Mouse (Mus musculus): ENCODE results near the gene Ppp1r14c. TPM values are rescaled to one million over a fixed set of nuclear protein-coding genes. Genes with fewer than 3 reads are reported as not detected.
A peak's percentile ranks its signal among the peaks of the same experiment; 100 is the strongest.

The Ppp1r14c gene
- 189 and 199 TPM in 2 replicates for polyA plus RNA-seq (2015; fragmentation: Nextera tagmentation; extraction: Ambion mirVana)

- H3K36me3 ChIP-seq: peaks cover 12% of the 10 kb centered on the region
- WGBS: under 1% methylated on average over 74 of the region's 74 CpGs
- H3K4me3 ChIP-seq: peak within 1 kb of the TSS; percentile 90
- no peaks in the 10 kb centered on the region for H3K9me3 ChIP-seq
- H3K4me1 ChIP-seq: peaks cover 28% of the 10 kb centered on the region
- peak within 1 kb of the TSS; percentile 89 for H3K27ac ChIP-seq (replicated peaks)
- peak within 1 kb of the TSS; percentile 95 for H3K9ac ChIP-seq
- peak within 1 kb of the TSS; percentile 80 for H3K4me2 ChIP-seq
- no peaks in the 10 kb centered on the region; the same call in 1 of the 2 replicates for H3K27me3 ChIP-seq (replicated peaks)
- peak; percentile 76 for ATAC-seq (ENCODE audit: extremely low read depth, insufficient number of reproducible peaks, low FRiP score, low TSS enrichment)
Measured at GRCm38 (mm10) chr10:3366036-3366869, at the start of gene Ppp1r14c. TSS of gene Ppp1r14c (plus strand) at chr10:3366057.

DNA sequence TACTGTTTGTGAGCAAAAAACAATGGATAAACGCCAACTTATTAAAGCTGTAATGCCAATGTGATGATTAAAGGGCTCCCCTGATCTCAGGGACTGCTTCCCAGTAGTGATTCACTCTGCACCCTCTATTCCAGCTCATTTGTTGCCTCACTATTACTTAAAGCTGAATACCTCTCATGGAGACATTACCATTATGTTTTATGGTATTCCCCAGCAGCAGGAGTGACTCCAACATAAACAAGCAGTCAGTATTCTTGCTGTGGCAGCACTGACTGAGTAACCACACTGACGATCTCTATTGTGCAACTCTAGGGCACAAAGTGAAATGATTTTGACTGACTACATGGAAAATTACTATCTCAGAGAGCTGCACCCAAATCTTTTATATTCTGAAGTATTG is 44.5 kb upstream of the Ppp1r14c start:
- no peak overlapping the region for H3K4me3 ChIP-seq
- H3K4me2 ChIP-seq: no peak overlapping the region
- no peak overlapping the region for H3K9ac ChIP-seq
- no peak for ATAC-seq (ENCODE audit: extremely low read depth, insufficient number of reproducible peaks, low FRiP score, low TSS enrichment)
- H3K36me3 ChIP-seq: no peaks in the 10 kb centered on the region
- no peaks in the 10 kb centered on the region for H3K4me1 ChIP-seq
- no peak overlapping the region for H3K27ac ChIP-seq (replicated peaks)
- H3K27me3 ChIP-seq (replicated peaks): no peaks in the 10 kb centered on the region
- 73% methylated on average over 2 of the region's 2 CpGs for WGBS
- peaks cover 5% of the 10 kb centered on the region; the same call in 1 of the 2 replicates for H3K9me3 ChIP-seq

DNA sequence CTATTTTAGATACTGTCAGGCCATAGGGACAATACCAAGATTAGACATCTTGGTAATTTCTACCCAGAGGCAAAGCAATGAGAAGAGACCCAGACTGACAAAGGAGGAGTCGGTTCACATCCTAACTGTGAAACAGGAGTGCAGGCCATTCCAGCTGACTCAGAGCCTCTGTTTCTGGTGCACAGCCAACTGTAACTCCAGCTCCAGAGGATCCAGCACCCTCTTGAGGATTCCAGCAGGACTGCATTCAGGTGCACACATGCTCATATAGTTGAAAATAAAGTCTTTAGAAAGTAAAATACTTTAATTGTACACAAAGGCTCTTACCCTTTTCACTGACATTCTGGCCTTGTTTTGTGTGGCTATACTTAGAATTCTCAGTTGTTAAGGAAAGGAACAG is 40.4 kb upstream of the Ppp1r14c start:
- no peak overlapping the region for H3K4me2 ChIP-seq
- H3K27ac ChIP-seq (replicated peaks): no peak overlapping the region
- H3K36me3 ChIP-seq: no peaks in the 10 kb centered on the region
- ATAC-seq (ENCODE audit: extremely low read depth, insufficient number of reproducible peaks, low FRiP score, low TSS enrichment): no peak
- H3K4me1 ChIP-seq: no peaks in the 10 kb centered on the region
- WGBS: 68% methylated on average over 1 of the region's 1 CpGs
- no peak overlapping the region for H3K9ac ChIP-seq
- no peaks in the 10 kb centered on the region for H3K27me3 ChIP-seq (replicated peaks)
- H3K9me3 ChIP-seq: peaks cover 5% of the 10 kb centered on the region; the same call in 1 of the 2 replicates
- no peak overlapping the region for H3K4me3 ChIP-seq

- Histone ChIP-seq H3K4me3 (no peak overlapping the region), H3K9ac (no peak overlapping the region), H3K27ac (replicated peaks) (no peak overlapping the region), H3K27me3 (replicated peaks) (no peaks in the 10 kb centered on the region), H3K4me2 (no peak overlapping the region), H3K9me3 (no peaks in the 10 kb centered on the region; the same call in 1 of the 2 replicates), H3K4me1 (peaks cover 37% of the 10 kb centered on the region), H3K36me3 (no peaks in the 10 kb centered on the region)
- 24% methylated on average over 3 of the region's 3 CpGs for WGBS
- no peak for ATAC-seq (ENCODE audit: extremely low read depth, insufficient number of reproducible peaks, low FRiP score, low TSS enrichment)
Measured at GRCm38 (mm10) chr10:3332880-3333279, 33.0 kb upstream of the Ppp1r14c start.

DNA sequence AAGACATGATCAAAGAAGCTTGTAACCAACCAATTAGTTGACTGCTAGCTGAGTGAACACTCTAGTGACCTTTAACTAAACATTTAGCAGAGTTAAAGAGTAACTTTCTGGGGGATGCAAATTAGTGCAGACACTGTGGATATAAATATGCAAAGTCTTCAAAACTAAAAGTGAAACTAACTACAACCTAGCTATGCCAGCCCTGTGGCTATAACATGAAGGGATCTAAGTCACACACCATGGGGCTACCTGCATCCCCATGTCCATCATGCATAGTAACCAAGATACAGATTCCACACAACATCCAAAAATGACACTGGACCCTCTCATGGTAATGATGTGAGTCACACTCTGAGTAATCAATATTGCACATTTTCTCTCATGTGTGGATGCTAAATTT is 31.3 kb upstream of the Ppp1r14c start:
- H3K9ac ChIP-seq: no peak overlapping the region
- H3K4me3 ChIP-seq: no peak overlapping the region
- no peaks in the 10 kb centered on the region; the same call in 1 of the 2 replicates for H3K9me3 ChIP-seq
- no peaks in the 10 kb centered on the region for H3K27me3 ChIP-seq (replicated peaks)
- no peak for ATAC-seq (ENCODE audit: extremely low read depth, insufficient number of reproducible peaks, low FRiP score, low TSS enrichment)
- H3K4me1 ChIP-seq: peaks cover 45% of the 10 kb centered on the region
- H3K36me3 ChIP-seq: no peaks in the 10 kb centered on the region
- no peak overlapping the region for H3K4me2 ChIP-seq
- H3K27ac ChIP-seq (replicated peaks): no peak overlapping the region

DNA sequence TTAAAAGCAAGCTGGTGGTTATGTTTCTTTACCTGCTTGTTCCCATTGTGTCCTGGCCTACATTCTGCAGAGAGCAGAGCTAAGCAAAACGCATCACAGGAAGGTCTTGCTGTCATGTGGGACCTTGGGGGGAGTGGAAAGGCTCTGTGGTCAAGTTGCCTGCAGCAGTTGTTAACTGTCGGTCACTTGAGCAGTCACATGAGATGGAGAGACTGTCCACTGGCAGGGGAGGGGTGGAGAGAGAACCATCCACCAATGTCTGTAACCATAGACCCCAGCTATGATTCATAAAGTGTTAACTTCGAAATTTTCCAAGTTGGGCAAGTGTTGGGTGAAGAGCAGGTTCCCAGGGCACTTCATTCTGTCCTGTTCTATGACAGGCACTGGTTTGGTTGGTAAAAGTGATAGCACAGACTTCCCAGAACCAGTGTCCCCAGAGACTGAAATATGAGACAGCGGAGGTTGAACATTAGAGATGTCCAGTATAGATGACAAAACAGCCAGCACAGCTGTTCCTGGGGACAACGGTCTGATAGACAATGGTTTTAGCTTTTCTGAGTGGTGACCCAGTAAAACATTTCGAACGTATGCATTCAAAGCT is 29.0 kb upstream of the Ppp1r14c start:
- H3K36me3 ChIP-seq: no peaks in the 10 kb centered on the region
- peak overlapping the region; percentile 96 for H3K27ac ChIP-seq (replicated peaks)
- H3K9me3 ChIP-seq: no peaks in the 10 kb centered on the region
- no peak overlapping the region for H3K4me3 ChIP-seq
- H3K9ac ChIP-seq: no peak overlapping the region
- 27% methylated on average over 7 of the region's 7 CpGs for WGBS
- peaks cover 52% of the 10 kb centered on the region for H3K4me1 ChIP-seq
- no peak for ATAC-seq (ENCODE audit: extremely low read depth, insufficient number of reproducible peaks, low FRiP score, low TSS enrichment)
- no peaks in the 10 kb centered on the region for H3K27me3 ChIP-seq (replicated peaks)
- H3K4me2 ChIP-seq: peak overlapping the region; percentile 49

DNA sequence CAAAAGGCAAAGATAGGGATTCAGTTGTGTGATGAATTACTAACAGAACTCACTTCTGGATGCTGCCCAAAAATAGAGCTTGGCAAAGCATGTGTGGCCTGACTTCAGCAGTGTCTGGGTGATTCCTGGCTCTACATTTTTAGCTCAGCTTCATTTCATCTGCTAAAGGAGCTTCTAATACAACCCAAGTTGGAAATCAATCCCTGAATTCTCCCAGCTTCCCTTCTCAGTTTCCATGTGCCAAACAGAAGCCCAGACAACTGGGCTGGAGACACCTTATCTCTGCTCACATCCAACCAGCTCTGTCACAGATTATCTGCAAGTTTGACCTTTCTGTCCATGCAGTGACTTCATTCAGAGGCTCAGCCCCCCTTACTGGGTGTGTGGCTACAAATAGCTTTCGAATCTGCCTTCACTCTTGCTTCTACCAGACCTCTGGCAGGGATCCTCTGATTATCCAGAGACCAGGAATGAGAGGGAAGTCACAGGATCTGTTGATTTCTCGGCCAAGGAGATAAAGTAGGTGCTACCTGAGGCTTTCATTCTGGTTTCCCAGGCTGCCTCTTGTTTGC is 28.4 kb upstream of the Ppp1r14c start:
- H3K27me3 ChIP-seq (replicated peaks): no peaks in the 10 kb centered on the region
- peak overlapping the region; percentile 96 for H3K27ac ChIP-seq (replicated peaks)
- peak; percentile 59; the same call in 1 of the 2 replicates for ATAC-seq (ENCODE audit: extremely low read depth, insufficient number of reproducible peaks, low FRiP score, low TSS enrichment)
- peaks cover 52% of the 10 kb centered on the region for H3K4me1 ChIP-seq
- no peaks in the 10 kb centered on the region for H3K36me3 ChIP-seq
- H3K9me3 ChIP-seq: no peaks in the 10 kb centered on the region
- WGBS: 6% methylated on average over 2 of the region's 2 CpGs
- H3K4me2 ChIP-seq: peak overlapping the region; percentile 49
- H3K4me3 ChIP-seq: no peak overlapping the region
- H3K9ac ChIP-seq: peak overlapping the region; percentile 34; the same call in 1 of the 2 replicates

DNA sequence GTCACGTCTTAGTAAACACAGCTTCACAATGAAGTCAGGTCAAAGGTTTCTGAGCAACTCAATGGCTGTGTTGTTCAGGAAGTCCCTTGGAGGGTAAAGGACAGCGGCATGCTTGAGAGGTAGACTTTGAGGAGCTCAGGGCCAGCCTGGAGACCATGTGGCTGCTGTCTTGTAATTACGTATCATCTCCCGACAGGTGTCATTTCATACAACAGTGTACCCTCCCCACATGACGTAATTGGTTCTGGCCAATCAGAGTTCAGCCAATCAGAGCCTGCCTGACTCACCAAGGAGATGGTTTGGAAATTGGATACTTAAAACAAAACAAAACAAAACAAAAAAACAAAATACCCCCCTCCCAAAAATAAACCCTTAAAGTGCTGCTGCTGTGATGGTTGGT is 20.2 kb upstream of the Ppp1r14c start:
- H3K27ac ChIP-seq (replicated peaks): no peak overlapping the region
- WGBS: 60% methylated on average over 5 of the region's 5 CpGs
- H3K9me3 ChIP-seq: no peaks in the 10 kb centered on the region
- H3K4me1 ChIP-seq: peaks cover 8% of the 10 kb centered on the region
- no peak overlapping the region for H3K4me3 ChIP-seq
- H3K4me2 ChIP-seq: no peak overlapping the region
- no peaks in the 10 kb centered on the region for H3K27me3 ChIP-seq (replicated peaks)
- ATAC-seq (ENCODE audit: extremely low read depth, insufficient number of reproducible peaks, low FRiP score, low TSS enrichment): no peak
- no peak overlapping the region for H3K9ac ChIP-seq
- H3K36me3 ChIP-seq: no peaks in the 10 kb centered on the region

DNA sequence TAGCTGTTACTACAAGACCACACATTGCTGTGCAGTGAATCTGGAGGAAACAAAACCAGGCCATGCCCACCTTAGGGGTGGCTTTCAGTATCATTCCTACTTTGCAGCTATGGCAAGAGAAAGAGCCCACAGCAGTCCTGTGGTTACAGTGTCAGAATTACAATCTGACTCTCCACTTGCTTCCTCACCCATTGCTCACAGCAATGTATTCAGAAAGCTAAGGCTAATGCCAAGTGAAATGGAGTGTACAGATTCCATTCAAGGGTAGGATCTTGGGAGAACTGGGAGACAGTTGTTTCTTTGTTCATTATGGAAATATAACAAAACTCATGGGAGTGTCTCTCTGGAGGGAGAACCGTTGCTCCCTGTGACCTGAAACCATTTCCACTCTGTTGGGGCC is 6.3 kb upstream of the Ppp1r14c start:
- ATAC-seq (ENCODE audit: extremely low read depth, insufficient number of reproducible peaks, low FRiP score, low TSS enrichment): no peak
- Histone ChIP-seq H3K27ac (replicated peaks) (no peak overlapping the region), H3K4me2 (no peak overlapping the region), H3K9ac (no peak overlapping the region), H3K36me3 (no peaks in the 10 kb centered on the region), H3K9me3 (no peaks in the 10 kb centered on the region), H3K4me1 (peaks cover 4% of the 10 kb centered on the region; the same call in 1 of the 2 replicates), H3K27me3 (replicated peaks) (no peaks in the 10 kb centered on the region), H3K4me3 (no peak overlapping the region)
- 73% methylated on average over 1 of the region's 1 CpGs for WGBS

- WGBS: 33% methylated on average over 5 of the region's 5 CpGs
- H3K27ac ChIP-seq (replicated peaks): peak overlapping the region; percentile 89
- H3K27me3 ChIP-seq (replicated peaks): no peaks in the 10 kb centered on the region; the same call in 1 of the 2 replicates
- ATAC-seq (ENCODE audit: extremely low read depth, insufficient number of reproducible peaks, low FRiP score, low TSS enrichment): no peak
- H3K9me3 ChIP-seq: no peaks in the 10 kb centered on the region
- peak overlapping the region; percentile 80 for H3K4me2 ChIP-seq
- H3K4me1 ChIP-seq: peaks cover 24% of the 10 kb centered on the region
- peak overlapping the region; percentile 90 for H3K4me3 ChIP-seq
- H3K9ac ChIP-seq: peak overlapping the region; percentile 95
- peaks cover 12% of the 10 kb centered on the region for H3K36me3 ChIP-seq
Measured at GRCm38 (mm10) chr10:3365671-3366035, 204 bp upstream of the Ppp1r14c start.

DNA sequence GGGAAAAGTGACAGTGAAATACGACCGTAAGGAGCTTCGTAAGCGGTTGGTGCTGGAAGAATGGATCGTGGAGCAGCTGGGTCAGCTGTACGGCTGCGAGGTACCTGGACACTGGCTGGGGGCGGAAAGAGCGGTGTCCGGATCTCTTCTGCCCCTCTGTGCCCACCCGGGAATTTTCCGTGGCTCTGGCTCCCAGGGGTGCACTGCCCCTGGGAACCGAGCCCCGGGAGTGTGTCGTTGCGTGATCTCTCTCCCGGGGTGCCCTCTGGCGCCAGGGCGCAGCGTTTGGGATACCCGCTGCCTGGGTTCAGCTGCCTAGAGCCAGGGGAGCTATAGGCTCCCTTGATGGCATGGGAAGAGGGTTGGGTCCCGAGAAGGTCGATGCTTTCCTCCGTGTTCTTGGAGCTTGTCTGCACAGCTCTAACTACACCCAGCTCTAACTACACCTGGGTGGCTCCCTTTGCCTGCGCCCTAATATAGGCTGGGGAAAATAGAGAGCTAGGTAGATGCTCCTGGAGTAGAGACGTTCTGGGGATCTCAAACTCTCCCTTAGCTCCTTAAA is 1.1 kb downstream of the Ppp1r14c start:
- Histone ChIP-seq H3K9ac (peak overlapping the region; percentile 95), H3K4me2 (peak overlapping the region; percentile 80), H3K27me3 (replicated peaks) (no peaks in the 10 kb centered on the region; the same call in 1 of the 2 replicates), H3K4me3 (peak overlapping the region; percentile 90), H3K27ac (replicated peaks) (peak overlapping the region; percentile 89), H3K4me1 (peaks cover 34% of the 10 kb centered on the region), H3K36me3 (peaks cover 15% of the 10 kb centered on the region), H3K9me3 (no peaks in the 10 kb centered on the region)
- WGBS: 1% methylated on average over 26 of the region's 26 CpGs
- no peak for ATAC-seq (ENCODE audit: extremely low read depth, insufficient number of reproducible peaks, low FRiP score, low TSS enrichment)
